Mouse (Mus musculus): ENCODE measurements around the gene Itga2b.

Gene Itga2b

DNA sequence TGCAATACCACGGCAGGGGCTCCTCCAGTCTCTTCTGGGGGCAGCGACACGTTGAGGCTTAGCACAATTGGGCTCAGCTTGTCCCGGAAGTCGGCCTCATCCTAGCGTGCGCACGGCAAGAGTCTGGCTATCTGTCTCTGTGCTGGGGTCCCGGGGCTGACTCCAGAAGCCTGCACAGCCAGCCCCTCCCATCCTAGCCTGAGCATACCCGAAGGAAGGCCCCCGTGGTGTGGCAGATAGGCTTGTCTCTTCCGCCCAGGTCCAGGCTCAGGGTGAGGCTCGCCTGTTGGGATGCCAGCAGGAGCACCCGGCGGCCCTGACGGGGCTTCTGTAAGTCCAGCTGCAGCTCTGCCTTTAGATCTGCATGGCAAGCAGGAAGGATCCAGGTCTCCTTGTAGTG lies 9.4 kb downstream of the Itga2b start:
- in situ Hi-C loops (cut with MseI, MboI): no loop called here

DNA sequence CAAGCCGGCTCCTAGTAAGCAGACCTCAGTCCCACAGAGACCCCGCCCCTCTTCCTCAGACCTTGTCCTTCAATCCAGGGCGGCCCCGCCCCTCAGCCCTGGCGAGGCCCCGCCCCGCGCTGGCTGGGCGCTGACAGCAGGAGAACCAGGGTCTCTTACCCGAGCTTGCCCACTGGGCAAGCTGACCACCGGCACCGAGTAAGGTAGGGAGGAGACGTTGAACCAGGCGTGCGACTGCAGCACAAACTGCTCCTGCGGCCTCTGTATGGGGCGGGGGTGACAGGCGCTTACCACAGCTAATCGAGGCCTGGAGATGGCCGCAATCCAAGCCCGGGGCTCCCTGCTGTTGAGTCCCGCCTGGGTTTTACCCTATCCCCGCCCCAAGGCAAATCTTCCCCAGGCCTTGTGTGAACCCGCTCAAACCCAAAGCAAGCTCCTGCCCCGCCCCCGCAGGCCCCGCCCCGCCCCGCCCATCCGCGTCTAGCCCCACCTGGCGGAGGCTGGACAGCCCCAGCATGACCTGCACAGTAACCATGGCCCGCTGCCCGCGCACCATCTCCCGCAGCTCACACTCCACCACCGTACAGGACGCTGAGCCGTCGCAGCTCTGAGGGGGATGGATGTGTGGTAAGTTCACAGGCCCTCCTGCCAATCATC lies 14.1 kb downstream of the Itga2b start:
- in situ Hi-C loops (cut with MseI, MboI): no loop called here

DNA sequence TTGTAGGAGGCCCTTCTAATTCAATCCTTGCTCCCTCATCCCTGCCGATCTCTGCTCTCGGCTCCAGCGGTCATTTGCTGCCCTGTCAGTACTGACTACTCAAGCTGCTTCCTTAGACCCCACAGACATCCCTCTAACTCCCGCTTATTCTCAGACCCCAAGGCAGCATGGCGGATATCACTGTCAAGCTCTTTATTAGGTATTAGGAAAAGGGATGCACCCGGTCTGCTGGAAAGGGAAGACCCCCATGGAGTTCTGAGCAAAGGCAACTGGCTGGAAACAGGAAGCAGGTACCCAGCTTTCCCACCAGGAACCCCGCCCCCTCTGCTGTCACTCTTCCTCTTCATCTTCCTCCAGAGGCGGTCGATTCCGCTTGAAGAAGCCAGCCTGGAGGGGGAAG lies 16.8 kb downstream of the Itga2b start:
- in situ Hi-C loops (cut with MseI, MboI): no loop called here

DNA sequence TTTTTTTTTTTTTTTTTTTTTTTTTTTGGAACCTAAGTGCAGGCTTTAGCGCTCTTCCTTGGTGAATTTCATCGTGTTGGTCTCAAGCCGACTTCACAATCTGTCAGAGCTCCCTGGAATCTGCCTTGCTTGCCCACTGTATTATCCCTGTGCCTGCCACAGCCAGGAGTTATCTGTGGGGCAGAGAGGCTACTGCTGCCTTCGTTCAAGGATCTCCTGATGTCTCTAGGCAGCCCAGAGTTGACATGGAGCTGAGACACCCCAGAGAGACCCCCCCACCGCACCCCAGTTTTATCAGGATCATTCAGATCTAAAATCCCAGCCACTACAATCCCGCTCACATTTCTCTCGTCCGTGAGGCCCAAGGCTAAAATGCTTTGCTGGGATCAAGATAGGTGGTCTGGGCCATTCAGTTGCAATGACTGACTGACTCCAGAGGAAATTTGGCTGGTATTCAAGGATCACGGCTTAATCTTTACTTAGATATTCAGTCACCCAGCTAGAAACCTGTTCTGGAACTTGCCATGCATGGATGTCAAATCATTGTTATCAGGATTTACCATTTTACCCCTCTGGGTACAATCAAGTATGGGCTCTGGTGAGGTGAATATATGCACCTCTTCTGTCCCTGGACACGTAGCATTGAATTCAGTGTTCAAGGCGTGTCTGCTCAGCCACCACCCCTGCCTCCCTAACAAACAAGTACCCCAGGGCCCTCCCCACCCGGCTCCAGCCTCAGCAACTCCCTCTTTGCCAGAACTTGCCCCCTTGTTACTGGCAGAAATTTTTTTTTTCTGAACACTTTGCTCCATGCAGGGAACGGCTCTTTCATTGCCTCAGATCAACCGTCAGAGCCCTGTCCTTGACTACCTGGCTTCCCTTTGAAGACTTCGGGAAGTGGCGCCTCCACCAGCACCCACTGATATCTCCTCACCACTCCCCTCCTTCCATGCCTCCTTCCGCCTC lies 20.6 kb downstream of the Itga2b start:
- in situ Hi-C loops (cut with MseI, MboI): no loop called here

DNA sequence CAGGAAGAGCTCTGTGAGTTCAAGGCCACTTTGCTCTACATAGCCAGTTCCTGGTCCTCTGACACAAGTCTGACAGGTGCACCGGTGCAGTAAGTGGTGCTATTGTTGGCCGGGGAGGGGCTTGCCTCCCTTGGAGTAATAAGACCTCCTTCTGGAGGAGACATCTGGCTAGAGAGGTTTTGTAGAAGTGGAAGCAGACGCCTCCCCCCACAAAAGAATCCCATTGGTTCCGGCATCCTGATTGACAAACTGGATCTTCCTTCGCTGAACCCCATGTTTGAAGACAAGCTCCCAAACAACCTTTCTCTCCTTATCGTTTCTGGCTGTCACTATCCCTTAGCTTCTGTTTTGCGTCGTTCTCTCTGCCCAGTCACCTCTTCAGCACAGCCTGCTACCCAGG lies 21.6 kb downstream of the Itga2b start:
- in situ Hi-C loops (cut with MseI, MboI): no loop called here

DNA sequence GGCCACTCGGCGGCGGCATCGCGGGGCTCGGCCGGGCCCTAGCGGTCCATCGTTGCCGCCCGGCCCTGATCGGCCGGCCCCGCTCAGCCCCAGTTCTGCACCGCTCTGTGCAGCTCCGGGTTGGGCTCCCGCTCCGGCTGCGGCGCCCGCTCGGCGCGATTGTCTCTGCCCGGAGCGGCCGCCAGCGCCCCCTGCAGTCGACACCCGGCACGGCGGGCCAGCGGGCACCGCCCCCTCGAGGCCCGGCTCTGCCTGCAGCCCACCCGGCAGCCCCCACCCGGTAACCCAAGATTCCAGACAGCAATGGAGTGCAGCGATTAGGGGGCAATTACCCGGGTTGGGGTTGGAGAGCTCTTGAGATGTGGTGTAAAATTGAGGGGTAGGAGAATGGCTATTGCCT lies 22.4 kb downstream of the Itga2b start, which contains the start of gene Fam171a2:
Gene Fam171a2, minus strand, starts transcription at position 186 of the 400 bp plus-strand sequence.
- in situ Hi-C loops (cut with MseI, MboI): no loop called here

DNA sequence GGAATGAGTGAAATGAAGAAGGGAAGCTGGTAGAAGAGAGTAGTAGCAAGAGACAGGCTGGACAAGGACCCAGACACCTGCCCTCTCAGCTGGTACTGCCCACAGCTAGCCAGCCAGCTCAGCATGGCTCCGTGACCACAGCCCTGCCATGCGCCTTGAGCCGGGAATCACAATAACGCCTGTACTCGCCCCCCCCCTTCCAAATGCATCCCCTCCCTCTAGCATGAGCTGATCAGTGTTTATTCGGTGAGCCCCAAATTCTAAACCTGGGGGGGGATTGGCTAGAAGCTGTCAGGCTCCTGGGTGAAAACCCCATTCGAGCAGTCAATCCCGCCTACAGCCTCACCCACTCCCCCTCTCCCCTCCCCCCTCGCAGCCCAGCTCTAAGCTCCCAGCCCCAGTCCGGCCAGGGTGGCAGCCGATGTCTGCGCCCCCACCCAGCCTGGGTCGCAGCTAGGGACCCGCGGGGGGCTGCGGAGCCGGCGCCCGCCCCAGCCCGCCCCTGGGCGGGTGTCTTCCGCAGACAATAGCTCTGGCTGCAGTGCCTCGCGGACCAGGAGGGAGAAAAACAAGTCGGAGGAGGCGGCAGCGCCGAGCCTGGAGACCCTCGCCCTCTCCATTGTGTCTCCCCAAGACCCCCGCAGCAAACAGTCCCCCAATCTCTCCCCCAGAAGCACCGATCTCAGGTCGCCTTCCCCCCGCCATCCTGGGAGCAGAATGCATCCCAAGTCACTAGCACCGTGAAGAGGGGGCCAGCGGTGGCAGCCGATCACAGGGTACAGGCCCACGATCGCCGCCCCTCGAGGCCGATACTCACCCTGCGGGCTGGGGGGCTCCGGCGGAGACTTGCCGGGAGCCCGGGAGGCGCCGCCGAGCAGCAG lies 23.1 kb downstream of the Itga2b start:
- in situ Hi-C loops (cut with MseI, MboI): no loop called here

DNA sequence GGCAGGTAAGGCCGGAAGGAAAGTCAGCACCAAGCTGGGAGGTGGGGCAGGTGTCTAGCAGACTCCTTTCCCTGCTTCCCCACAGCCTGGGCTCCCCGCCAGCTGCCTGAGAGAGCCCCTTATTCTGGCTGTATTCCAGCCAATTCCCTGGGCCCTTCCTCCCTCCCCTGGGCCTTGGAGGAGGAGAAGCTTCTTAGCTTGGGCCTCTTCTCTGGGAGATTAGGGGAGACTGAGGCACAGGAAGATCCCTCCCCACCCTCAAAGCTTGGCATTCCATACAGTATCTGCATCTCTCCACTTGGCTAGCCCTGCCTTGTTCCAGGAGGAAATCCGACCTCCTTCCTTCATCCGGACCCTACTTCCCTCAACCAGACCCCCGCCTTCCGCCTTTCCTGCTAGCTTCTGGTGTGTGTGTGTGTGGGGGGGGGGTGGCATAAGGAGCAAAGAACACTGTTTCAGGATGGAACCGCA lies 24.0 kb downstream of the Itga2b start:
- in situ Hi-C loops (cut with MseI, MboI): no loop called here

DNA sequence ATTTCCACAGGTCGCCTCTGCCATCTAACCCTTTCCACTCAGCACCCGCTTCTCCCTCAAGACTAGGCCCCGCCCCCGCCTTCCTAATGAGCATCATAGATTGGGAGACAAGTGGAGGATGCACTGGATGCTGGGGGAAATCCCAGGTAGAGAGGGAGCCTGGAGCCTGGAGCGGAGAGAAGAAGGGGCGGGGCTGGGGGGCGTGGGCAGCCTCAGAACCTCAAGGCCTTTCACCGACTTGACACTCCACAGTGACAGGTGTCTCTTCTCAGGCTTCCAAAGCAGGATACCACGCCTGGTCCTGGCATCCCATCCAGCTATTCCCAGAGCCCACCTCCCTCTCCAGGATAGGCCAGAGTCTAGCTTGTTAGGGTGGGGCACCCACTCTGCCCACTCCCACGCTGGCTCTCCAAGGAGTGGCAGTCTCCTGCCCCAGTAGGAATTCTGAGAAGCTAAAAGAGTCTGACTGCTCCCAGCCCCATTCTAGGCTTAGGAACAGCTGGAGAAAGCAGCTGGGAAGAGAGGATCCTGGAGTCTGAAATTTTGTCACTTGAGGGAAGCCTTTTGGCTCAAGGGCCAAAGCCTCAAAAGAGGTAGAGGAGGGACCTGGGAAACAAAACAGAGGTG lies 24.5 kb downstream of the Itga2b start:
- in situ Hi-C loops (cut with MseI, MboI): no loop called here

DNA sequence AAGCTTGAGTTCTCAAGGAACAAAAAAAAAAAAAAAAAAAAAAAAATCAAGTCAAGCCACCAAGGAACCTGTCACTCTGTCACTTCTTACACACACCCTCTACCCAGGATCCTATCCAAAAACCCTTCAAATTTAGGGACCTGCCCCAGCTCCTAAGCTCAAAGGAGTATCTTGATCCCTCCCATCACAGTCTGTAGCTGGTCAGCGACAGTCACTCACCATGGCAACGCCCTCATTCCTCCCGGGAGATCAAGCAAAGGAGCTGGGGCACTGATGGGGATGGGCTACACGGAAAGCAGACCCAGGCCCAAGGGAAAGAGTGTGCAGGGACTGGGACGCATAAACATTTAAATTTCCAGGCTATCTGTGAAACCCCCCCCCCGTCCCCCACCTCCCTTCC lies 25.1 kb downstream of the Itga2b start:
- in situ Hi-C loops (cut with MseI, MboI): no loop called here

DNA sequence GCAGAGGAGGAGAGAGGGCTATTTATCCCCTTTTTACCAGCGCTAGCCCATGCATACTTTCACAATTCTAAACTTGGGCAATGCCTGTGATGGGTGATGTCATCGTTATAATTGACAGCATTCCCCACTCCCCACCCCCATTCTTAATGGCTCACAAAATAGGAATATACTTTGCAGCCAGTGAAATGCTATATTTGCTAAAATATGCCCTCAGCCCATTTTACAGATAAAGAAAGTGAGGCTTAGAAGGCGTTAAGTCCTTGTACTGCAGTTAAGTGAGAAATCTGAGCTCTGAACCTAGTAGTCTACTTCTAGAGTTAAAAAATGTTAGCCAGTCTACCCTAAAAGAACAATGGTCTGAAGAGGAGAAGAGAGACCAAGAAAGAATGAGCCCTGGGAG lies 25.6 kb downstream of the Itga2b start:
- in situ Hi-C loops (cut with MseI, MboI): no loop called here

DNA sequence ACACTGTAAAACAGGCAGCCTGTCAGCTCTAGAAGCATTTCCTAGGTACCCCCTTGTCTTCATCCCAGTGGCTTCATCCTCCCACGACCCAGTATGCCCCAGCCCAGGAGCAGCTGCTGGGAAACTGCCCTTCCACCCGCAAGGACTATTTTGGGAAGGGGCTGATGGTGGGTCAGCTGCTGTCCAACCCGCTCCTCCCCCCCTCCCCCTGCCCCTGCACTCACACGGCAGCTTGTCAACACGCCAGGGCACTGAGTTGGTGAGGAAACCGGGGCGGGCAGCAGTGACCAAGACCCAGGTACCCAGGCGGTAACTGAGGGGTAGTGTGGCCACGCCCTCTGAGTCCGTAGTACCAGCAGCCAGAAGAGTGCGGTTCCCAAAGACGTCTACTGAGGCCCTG lies 26.2 kb downstream of the Itga2b start:
- in situ Hi-C loops (cut with MseI, MboI): no loop called here

DNA sequence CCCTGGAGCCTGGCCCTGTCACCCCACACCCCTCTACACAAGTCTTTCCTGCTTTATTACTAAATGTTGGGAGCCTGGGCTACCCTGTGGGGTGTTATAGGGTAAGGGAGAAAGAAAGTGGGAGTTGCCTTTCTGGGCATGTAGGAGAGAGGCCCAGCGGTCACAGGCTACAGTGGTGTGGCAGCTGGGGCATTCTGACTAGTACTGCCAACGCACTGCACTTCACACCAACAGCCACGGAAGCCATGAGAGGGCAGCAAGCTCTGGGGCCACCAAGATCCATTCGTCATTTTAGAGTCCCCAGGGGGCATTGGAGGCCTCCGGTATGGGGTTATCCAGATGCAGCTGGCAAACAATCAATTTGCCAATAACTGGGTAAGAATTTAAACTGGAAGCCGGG lies 27.8 kb downstream of the Itga2b start:
- in situ Hi-C loops (cut with MseI, MboI): no loop called here

DNA sequence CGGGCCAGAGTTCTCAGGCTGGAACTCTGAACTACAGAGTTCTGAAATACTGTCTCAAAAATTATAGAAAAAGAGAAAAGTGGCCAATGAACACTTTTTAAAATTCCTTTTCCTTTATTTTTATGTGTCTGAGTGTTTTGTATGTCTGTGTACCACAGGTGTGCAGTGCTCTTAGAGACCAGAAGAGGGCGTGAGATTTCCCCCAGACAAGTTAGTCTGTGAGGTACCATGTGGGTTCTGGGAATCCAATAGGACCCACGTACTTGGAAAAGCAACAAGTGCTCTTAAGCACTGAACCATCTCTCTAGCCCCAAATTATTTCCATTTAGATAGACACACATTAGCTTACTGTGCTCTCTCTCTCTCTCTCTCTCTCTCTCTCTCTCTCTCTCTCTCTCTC lies 28.5 kb downstream of the Itga2b start:
- in situ Hi-C loops (cut with MseI, MboI): no loop called here

DNA sequence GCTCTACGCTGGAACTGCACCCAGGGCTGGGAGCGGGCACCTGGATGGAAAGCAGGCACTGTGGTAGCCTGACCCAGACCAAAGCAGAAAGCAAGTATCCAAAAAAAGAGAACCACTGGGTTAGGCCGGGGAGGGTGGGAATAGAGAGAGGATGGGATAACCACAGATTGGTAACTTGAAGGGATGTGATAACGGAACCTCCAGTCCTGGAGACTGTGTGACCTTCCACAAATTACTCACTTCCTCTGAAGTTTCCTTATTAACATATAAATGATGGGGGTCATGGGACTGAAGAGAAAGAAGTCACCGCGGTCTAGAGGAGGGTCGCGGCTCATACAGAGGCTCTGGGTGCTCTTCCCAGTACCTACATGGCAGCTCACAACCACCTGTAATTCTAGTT lies 29.7 kb downstream of the Itga2b start:
- in situ Hi-C loops (cut with MseI, MboI): no loop called here

DNA sequence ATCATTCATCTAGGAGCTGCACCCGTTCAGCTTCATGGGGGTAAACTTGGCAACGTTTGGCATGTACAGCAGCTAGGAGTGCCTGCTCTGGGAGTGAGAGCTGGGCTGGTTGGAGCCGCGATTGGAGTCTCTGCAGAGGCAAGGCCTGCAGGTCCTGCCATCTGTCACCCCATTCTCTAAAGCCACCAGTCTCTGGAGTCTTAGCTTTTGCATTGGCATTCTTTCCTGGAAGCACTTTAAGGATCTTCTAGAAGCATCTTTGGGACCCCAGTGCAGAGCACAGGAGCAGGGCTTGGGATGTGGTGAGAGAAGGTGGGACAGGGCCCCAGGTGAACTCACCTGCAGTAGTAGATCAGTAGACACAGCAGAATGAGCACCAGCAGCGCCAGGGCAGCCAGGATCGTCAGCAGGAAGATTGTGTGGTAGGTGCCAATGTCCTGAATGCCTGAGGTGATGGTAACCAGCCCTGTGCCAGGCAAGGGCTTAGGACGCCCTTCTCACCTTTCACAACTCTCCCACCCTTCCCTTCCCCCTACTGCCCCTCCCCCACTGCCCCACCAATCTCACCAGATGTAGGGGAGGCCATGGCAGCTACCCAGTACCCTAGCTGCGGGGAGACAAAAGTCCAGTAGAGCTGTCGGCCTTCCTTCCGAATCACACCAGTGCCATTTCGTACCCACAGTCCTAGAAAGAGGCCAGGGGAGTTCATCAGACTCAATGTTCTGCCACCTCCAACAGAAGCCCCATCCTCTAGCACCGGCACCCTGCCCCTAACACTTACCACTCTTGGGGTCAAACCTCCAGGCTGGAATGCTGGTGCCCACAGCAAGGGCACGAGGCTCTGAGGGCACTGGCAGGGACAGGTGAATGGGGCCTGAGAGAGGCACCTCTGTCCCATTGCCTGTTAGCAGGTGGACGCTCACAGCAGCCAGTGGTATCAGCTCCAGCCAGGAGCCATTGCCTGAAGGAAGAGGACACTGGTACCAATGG lies 30.5 kb downstream of the Itga2b start:
- in situ Hi-C loops (cut with MseI, MboI): no loop called here

DNA sequence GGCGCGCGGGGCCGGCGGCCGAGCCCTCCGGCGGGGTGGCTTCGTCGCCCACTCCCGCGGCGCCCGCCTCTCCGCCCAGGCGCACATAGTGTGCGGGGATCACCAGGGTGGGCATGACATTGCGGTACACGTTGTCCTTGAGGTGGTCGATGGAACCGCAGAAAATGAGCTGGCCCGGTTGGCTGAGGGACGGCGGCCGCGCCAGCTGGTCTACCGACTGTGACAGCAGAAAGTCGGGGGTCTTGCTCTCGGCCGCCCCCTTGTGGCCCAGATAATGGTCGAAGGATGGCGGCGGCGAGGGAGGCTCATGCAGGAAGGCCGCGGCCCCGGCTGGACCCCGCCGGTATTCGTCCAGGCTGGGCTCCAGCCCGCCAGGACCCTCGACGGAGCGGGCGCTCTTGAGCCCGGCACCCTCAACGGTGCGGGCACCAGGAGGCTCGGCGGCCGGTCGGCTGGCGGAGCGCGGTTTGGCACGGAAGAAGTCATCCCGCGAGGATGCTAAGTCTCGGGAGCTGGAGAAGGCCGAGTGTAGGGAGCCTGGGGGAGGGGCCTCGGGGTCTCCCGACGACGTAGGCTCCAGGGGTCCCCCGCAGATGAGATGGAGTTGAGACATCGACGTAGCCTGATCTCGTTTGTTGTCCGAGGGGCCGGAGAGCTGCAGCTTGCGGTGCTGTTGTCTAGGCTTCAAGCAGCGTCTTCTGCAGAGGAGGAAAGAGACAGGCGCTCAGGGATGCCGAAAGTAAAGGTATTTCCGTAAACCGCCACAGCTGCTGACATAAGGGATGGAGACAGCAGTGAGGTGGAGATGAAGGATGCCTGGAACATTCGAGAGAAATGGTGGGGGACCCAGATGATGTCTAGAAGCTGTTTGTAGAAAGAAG lies 31.5 kb downstream of the Itga2b start:
- in situ Hi-C loops (cut with MseI, MboI): no loop called here

DNA sequence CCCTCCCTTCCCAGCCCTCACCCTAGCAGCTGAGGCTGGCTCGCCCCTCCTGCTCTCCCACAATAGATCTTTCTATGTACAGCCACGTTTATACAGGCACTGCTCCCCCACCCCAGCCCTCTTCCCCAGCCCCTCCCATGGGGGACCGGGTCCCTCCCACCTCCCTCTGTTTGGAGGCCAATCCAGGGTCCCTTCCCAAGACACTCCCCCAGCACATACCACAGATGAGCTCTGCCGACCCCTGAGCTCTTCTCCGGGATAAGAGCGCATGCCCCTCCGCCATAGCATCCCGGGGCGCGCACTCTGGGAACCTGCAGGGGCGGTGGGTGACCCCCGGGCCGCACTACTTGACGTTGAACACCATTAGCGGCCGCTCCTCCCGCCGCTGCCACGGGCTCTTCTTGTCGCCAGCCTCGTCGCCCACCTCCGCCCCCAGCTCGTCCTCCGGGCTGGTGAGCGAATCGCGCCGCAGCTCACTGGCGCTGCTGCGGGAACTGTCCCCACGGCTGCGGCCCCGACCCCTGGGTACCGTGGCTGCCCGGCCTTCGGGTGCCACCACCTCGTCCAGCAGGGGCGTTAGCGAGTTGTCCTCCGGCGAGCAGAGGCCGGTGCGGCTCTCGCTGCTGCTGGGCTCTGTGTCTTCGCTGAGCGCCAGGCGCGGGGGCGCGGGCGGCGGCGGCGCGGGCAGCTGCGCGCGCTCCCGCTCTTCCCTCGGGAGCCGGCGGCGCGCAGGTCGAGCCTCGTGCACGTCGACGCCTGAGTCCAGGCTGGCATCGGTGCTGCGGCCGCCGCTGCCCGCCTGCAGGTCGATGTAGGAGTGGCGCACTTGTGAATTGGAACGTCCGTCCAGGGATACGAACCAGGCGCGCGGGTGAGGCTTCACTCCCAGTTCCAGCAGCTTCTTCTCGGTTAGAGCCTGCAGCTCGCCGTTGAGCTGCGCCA lies 32.5 kb downstream of the Itga2b start:
- in situ Hi-C loops (cut with MseI, MboI): no loop called here

Measured in mouse trophoblast stem cell (cell line).